In genomic region chr1:72805476-72806043, GRCm38 (mm10) we compare ENCODE assay signal across 12 mouse cellular contexts. TPM values are rescaled to one million over a fixed set of nuclear protein-coding genes. Genes with fewer than 3 reads are reported as not detected.
DNase-seq lines count a peak whose midpoint lies in the region; ATAC-seq and TF ChIP-seq lines count a peak whose summit lies in the region.
"Had no signal": no experiment of that assay in that cellular context is flagged by ENCODE, and none has a peak within 500 bp of the region (broad histone marks: within the 10 kb centered on the region; RNA-seq: fewer than 3 reads in every experiment).

No protein-coding gene starts in this region.

- no peaks in the 10 kb centered on the region for H3K36me3 ChIP-seq in stomach, embryonic 14.5 days (ENCODE audit: control insufficient read depth, insufficient read depth, low read length)
- no peaks in the 10 kb centered on the region for H3K36me3 ChIP-seq in stomach, postnatal 0 days (ENCODE audit: control insufficient read depth, insufficient read depth, low read length)
- no peaks in the 10 kb centered on the region for H3K36me3 ChIP-seq in limb, embryonic 15.5 days
- H3K36me3 ChIP-seq in stomach, embryonic 16.5 days (ENCODE audit: control insufficient read depth, insufficient read depth, low read length) = no peaks in the 10 kb centered on the region

- H3K27ac ChIP-seq in stomach, embryonic 14.5 days (ENCODE audit: low read length) = peak overlapping the region; percentile 85
- H3K27ac ChIP-seq in stomach, postnatal 0 days (replicated peaks) = no peak overlapping the region
- H3K27ac ChIP-seq in limb, embryonic 15.5 days = no peak overlapping the region
- H3K27ac ChIP-seq in stomach, embryonic 16.5 days (ENCODE audit: low read length) = peak overlapping the region; percentile 83

- H3K9me3 ChIP-seq in stomach, embryonic 14.5 days (ENCODE audit: control insufficient read depth, low read depth, low read length) = no peaks in the 10 kb centered on the region
- no peaks in the 10 kb centered on the region for H3K9me3 ChIP-seq in stomach, postnatal 0 days (ENCODE audit: control insufficient read depth, low read length)
- no peaks in the 10 kb centered on the region for H3K9me3 ChIP-seq in limb, embryonic 15.5 days
- no peaks in the 10 kb centered on the region for H3K9me3 ChIP-seq in stomach, embryonic 16.5 days (replicated peaks; ENCODE audit: control insufficient read depth, low read length)

- H3K27me3 ChIP-seq in stomach, embryonic 14.5 days (ENCODE audit: control insufficient read depth, insufficient read depth, low read length) = no peaks in the 10 kb centered on the region
- no peaks in the 10 kb centered on the region for H3K27me3 ChIP-seq in stomach, postnatal 0 days (ENCODE audit: control insufficient read depth, insufficient read depth, low read length)
- H3K27me3 ChIP-seq in limb, embryonic 15.5 days = no peaks in the 10 kb centered on the region
- no peaks in the 10 kb centered on the region for H3K27me3 ChIP-seq in stomach, embryonic 16.5 days (ENCODE audit: control insufficient read depth, insufficient read depth, low read length)
- H3K27me3 ChIP-seq: Patski had no signal

- peaks cover 14% of the 10 kb centered on the region for H3K4me1 ChIP-seq in stomach, embryonic 14.5 days (ENCODE audit: control insufficient read depth, insufficient read depth, low read length)
- no peaks in the 10 kb centered on the region for H3K4me1 ChIP-seq in stomach, postnatal 0 days (replicated peaks; ENCODE audit: control insufficient read depth, insufficient read depth)
- H3K4me1 ChIP-seq in limb, embryonic 15.5 days = peaks cover 16% of the 10 kb centered on the region
- H3K4me1 ChIP-seq in stomach, embryonic 16.5 days (ENCODE audit: control insufficient read depth, insufficient read depth, low read length) = peaks cover 9% of the 10 kb centered on the region; the same call in 1 of the 2 replicates

- peak; percentile 29 for DNase-seq in embryo, embryonic 9.5 days (ENCODE audit: extremely low spot score)
- no peak for DNase-seq in embryo, embryonic 10.5 days (ENCODE audit: low spot score)
- DNase-seq in stomach, postnatal 0 days (ENCODE audit: low spot score) = no peak
- DNase-seq in ovary, postnatal 14 days (ENCODE audit: low spot score) = no peak
- no peak for DNase-seq in kidney, postnatal 4 days
- DNase-seq: cerebellum, postnatal 36 days; kidney, adult 18-20 months had no signal

- H3K4me2 ChIP-seq in stomach, embryonic 14.5 days (replicated peaks; ENCODE audit: low read depth, low read length) = no peak overlapping the region
- H3K4me2 ChIP-seq in stomach, postnatal 0 days (replicated peaks; ENCODE audit: low read depth) = no peak overlapping the region
- H3K4me2 ChIP-seq in limb, embryonic 15.5 days = no peak overlapping the region
- H3K4me2 ChIP-seq in stomach, embryonic 16.5 days (ENCODE audit: low read depth, low read length) = no peak overlapping the region
- H3K4me2 ChIP-seq: heart, embryonic 11.5 days had no signal

- ATAC-seq in stomach, embryonic 14.5 days (ENCODE audit: insufficient number of reproducible peaks, insufficient read depth, low FRiP score, low read depth) = peak; percentile 15; the same call in 1 of the 2 replicates
- ATAC-seq in stomach, postnatal 0 days (ENCODE audit: low FRiP score, low TSS enrichment) = no peak
- peak; percentile 14; the same call in 1 of the 2 replicates for ATAC-seq in limb, embryonic 15.5 days (ENCODE audit: insufficient number of reproducible peaks, low FRiP score, low TSS enrichment, low read depth)
- ATAC-seq in stomach, embryonic 16.5 days (ENCODE audit: insufficient read depth, low FRiP score) = no peak; the same call in 1 of the 2 replicates
- ATAC-seq: Patski had no signal

- H3K4me3 ChIP-seq in stomach, embryonic 14.5 days (ENCODE audit: low read depth, low read length) = no peak overlapping the region
- no peak overlapping the region for H3K4me3 ChIP-seq in stomach, postnatal 0 days (ENCODE audit: low read depth, low read length)
- H3K4me3 ChIP-seq in limb, embryonic 15.5 days = no peak overlapping the region
- H3K4me3 ChIP-seq in stomach, embryonic 16.5 days (replicated peaks; ENCODE audit: low read length) = no peak overlapping the region

- no peak for TF ChIP-seq CTCF in stomach, postnatal 0 days (IDR thresholded peaks at IDR 0.05; ENCODE audit: low read depth)

- TF ChIP-seq EP300 in stomach, postnatal 0 days (optimal IDR thresholded peaks at IDR 0.05) = no peak

- no peak overlapping the region for H3K9ac ChIP-seq in stomach, embryonic 14.5 days (replicated peaks; ENCODE audit: low read depth, low read length)
- H3K9ac ChIP-seq in stomach, postnatal 0 days (ENCODE audit: low read length) = no peak overlapping the region
- no peak overlapping the region for H3K9ac ChIP-seq in limb, embryonic 15.5 days
- H3K9ac ChIP-seq in stomach, embryonic 16.5 days (ENCODE audit: low read length) = no peak overlapping the region

- 25% methylated on average over 4 of the region's 4 CpGs for whole genome bisulfite sequencing in stomach, embryonic 14.5 days
- WGBS in stomach, postnatal 0 days = 35% methylated on average over 4 of the region's 4 CpGs
- 24% methylated on average over 4 of the region's 4 CpGs for WGBS in limb, embryonic 15.5 days
- WGBS in stomach, embryonic 16.5 days = 31% methylated on average over 4 of the region's 4 CpGs

RNA-seq across cellular contexts. Expression of gene Igfbp2, which starts 18.7 kb away (rescaled TPM):
- polyA plus RNA-seq in stomach, embryonic 14.5 days (2014; fragmentation: Nextera tagmentation; extraction: Ambion mirVana) = 631 and 633 TPM in 2 replicates
- 304 and 499 TPM in 2 replicates for polyA plus RNA-seq in stomach, postnatal 0 days (2015; fragmentation: Nextera tagmentation; extraction: Ambion mirVana)
- polyA plus RNA-seq in limb, embryonic 15.5 days (2015; fragmentation: Nextera tagmentation; extraction: Ambion mirVana) = 379 and 399 TPM in 2 replicates
- polyA plus RNA-seq in stomach, embryonic 16.5 days (2015; fragmentation: Nextera tagmentation; extraction: Ambion mirVana) = 375 and 392 TPM in 2 replicates

Comparison
In these comparisons a context has a peak if more than half of its experiments do, and no peak if none do; other contexts are left out.
1. ATAC-seq: peak in stomach, embryonic 14.5 days (single experiment) and limb, embryonic 15.5 days (single experiment); none in stomach, postnatal 0 days (single experiment) and stomach, embryonic 16.5 days (single experiment).
2. H3K27ac ChIP-seq: peak in stomach, embryonic 14.5 days (single experiment) and stomach, embryonic 16.5 days (single experiment); none in stomach, postnatal 0 days (single experiment) and limb, embryonic 15.5 days (single experiment).